Mouse (Mus musculus): Measurements from ENCODE around the gene Ntf3.

Gene Ntf3

GRCm38 (mm10) chr6:126155928-126156327, 10.8 kb downstream of the Ntf3 start:
- DNase-seq, result no peak

DNA sequence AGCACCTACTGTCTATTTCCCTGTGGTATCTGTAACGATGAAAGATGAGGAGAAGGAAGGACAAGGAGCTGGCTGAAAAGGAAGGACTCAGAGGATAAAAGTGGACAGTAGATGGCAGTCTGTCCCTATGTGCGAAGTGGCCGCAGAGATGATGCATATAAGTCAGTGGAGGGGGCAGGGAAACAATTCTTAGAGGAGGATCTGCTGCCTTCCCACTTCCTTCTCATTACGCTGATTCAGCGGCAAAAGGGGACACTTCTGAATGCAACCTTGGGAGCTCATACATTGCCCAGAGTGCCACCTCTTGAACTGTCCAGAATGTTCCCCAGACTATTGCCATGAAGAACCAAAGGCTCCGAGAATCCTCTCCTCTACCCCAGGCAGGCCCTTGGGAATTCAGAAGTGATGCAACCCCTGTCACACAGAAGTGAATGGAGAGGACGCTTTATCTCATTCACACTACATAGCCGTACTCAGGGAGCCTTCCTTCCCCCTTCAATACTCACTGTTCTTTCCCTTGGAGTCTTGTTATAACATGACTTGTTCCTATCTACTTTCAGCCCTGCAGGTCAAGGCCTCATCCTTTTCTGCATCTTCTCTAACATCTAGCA, 12.2 kb downstream of the Ntf3 start:
- peak; percentile 71 for DNase-seq

GRCm38 (mm10) chr6:126153154-126153553, 13.6 kb downstream of the Ntf3 start:
- no peak for DNase-seq

GRCm38 (mm10) chr6:126143659-126144058, 23.1 kb downstream of the Ntf3 start:
- DNase-seq, result no peak

- DNase-seq, result no peak
Observed at GRCm38 (mm10) chr6:126142741-126143140, 24.0 kb downstream of the Ntf3 start.

DNA sequence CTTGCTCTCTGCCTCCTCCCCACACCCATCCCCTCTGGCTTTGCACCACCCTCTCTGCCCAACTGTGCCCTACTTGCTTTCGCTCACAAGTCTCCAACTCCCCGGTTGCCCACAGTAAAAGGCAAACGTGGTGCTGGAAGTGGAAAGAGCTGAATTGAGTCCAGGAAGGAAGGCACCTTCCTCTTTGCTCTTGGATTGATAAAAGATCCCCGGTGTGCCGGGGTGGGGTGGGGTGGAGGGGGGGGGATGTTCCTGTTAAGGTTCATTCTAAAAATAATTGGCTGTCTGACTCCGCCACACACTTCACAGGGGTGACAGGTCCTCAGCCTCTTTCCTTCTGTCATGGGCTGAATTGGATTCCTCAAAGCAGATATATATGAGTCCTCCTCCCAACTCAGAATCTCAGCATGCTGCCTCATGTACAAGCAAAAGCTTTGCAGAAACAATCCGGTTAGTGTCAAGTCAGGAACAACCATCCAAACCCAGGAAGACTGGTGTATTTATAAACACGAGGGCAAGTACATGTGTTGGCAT, 24.6 kb downstream of the Ntf3 start:
- no peak for DNase-seq

DNA sequence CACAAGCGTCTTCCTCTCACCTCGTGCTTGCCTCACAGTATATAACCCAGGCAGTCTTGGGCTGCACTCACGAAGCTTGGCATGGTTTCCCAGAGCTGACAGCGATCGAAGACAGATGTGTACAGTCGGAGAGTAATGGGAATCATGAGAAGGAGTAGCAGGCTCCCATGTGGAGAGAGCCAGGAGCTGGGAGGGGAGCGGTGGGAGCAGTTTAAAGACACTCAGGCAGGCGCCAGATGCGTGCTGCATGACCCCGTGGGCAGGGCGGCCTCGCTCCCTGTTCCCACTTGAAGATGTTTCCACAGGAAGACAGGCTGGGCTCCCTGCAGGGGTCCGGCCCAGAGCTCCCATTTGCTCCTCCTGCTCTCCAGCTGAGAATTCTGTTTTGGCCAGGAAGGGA, 25.2 kb downstream of the Ntf3 start:
- DNase-seq, result peak; percentile 68

GRCm38 (mm10) chr6:126140961-126141360, 25.7 kb downstream of the Ntf3 start:
- no peak for DNase-seq

- peak; percentile 55 for DNase-seq
Observed at GRCm38 (mm10) chr6:126140416-126140815, 26.3 kb downstream of the Ntf3 start.

- peak; percentile 57 for DNase-seq
Observed at GRCm38 (mm10) chr6:126134155-126134906, 32.4 kb downstream of the Ntf3 start.

GRCm38 (mm10) chr6:126128238-126128637, 38.5 kb downstream of the Ntf3 start:
- no peak for DNase-seq

GRCm38 (mm10) chr6:126118247-126118646, 48.5 kb downstream of the Ntf3 start:
- peak; percentile 42 for DNase-seq

- DNase-seq, result no peak
Observed at GRCm38 (mm10) chr6:126117191-126117590, 49.5 kb downstream of the Ntf3 start.

GRCm38 (mm10) chr6:126114934-126115633, 51.6 kb downstream of the Ntf3 start:
- no peak for DNase-seq

DNA sequence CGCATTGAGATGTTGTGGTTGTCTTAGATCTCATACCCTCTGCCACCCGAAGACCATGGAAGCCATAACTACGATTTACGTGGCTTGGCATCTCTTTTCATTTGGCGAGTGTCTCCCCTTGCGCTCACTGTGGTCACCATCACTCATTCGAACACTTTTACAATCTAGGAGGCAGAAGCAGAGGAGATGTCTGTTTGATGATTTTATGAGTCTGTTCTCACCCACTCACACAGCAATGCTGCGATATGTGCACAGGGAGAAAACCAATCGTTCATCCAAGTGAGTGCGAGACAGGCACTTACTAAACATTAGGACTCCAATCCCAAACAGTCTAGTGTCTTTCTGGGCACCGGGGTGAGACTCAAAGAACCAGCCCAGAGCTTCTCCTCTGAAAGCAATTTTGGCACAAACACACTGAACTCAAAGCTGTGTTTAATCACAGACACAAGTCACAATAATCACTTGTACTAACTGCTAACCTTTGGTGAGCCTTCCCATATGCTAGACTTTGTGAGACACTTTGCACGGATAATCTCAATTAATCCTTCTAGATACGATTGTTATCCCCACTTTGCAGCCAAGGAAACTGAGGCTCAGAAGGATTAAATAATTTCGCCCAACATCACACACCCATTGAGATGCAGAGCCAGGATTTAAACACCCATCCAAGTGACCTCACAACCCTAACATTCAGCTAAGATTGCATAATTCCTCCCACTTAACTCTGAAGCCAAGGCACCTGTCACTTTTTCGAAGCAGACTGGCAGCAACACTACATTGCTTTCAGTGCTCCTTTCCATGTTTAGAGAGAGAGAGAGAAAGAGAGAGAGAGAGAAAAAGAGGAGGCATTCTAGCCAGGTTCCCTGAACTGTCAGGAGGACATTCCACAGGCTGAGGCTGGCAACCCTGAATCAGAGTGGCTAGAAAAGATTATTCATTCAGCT, 55.5 kb downstream of the Ntf3 start:
- DNase-seq, result no peak

GRCm38 (mm10) chr6:126109184-126109583, 57.5 kb downstream of the Ntf3 start:
- no peak for DNase-seq

- no peak for DNase-seq
Observed at GRCm38 (mm10) chr6:126108771-126109170, 57.9 kb downstream of the Ntf3 start.

DNA sequence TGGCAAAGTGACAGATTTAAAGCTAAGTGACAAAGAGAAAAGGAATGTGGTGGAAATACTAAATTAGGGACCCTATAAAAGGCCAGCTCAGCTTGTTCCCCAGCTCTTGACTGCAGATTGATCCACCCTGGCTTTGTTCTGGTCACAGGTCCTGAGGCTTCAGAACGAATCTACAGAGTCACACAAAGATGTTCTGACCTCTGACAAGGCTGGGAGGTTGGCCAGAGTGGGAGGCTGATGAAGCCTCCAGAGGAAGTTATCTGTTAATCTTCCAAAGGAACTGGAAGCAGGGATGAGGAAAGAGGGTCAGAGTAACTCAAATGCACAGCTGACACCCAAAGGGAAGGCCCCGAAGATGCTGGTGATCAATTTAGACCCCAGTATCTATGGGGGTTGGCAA, 59.3 kb downstream of the Ntf3 start:
- peak; percentile 16 for DNase-seq

DNA sequence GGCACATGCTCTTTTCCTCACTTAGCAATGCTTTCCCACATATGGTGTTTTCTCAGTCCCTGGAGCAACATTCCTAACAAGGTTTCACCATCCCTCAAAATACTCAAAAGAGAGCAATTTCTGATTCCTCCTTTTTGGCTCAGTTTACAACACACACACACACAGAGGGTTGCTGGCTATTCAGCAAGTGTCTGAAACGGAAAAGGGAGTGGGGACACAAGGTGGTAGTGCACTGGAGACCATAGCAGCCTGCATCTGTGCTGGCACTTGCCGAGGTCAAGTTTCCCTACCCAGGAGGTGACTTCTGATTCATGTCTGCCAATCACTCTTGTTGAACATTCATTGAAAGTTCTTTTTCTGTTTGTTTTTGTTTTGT, 59.9 kb downstream of the Ntf3 start:
- DNase-seq, result no peak

GRCm38 (mm10) chr6:126106051-126106797, 60.5 kb downstream of the Ntf3 start:
- peak; percentile 55 for DNase-seq

DNA sequence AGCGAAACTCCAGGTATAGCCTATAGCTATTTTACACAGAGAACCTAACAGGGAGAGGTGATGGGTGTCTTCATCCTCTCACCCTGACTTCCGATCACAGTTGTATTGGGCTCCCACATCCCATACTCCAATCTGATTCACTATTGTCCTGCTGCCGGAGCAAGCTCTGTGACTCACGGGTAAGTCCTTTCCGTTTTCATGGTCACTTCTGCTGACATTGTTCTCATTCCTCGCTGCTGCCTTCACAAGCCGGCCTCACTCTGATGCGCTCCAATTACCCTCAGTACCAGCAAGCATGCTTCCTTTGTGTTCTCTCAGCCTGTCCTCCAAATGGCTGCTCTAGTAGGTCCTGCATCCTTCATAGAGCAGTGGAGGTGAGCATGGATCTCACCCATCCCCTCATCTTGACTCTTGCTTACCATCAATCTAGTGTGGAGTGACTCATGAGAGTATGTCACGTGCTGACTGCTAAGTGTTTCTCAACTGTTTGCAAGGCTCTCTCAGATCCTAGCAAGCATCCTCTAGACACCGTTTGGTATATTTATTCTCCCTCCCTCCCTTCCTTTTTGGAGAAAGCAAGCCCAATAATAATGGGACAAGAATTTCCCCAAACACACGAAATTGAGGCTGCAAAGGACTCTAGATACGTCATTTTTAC, 61.5 kb downstream of the Ntf3 start:
- DNase-seq, result no peak
